Mouse (Mus musculus) small intestine, adult 2 months (tissue): ENCODE results near the gene Atg2b. TPM values are rescaled to one million over a fixed set of nuclear protein-coding genes. Genes with fewer than 3 reads are reported as not detected.

Experiments used
- H3K27ac ChIP-seq: fragments of 200-500 bp; 2 replicates; pipeline ENCODE4 v1.5.1; 2012; ENCODE audit warnings: low read depth, low read length, control low read depth, inconsistent platforms; ENCODE audit not compliant: insufficient read depth
- H3K27me3 ChIP-seq: fragments of 200-500 bp; 2 replicates; pipeline ENCODE4 v1.6.1; 2012; ENCODE audit warnings: mild to moderate bottlenecking, moderate library complexity, low read length, inconsistent platforms; ENCODE audit not compliant: control insufficient read depth, insufficient read depth
- H3K36me3 ChIP-seq: fragments of 200-500 bp; 2 replicates; pipeline ENCODE4 v1.6.1; 2012; ENCODE audit warnings: mild to moderate bottlenecking, low read length, control low read depth, inconsistent platforms; ENCODE audit not compliant: control insufficient read depth, insufficient read depth
- H3K4me1 ChIP-seq: fragments of 200-500 bp; 2 replicates; pipeline ENCODE4 v1.6.1; 2012; ENCODE audit warnings: low read length, inconsistent platforms, mixed read lengths; ENCODE audit not compliant: control insufficient read depth, insufficient read depth, insufficient read length
- H3K4me3 ChIP-seq: fragments of 200-500 bp; 2 replicates; pipeline ENCODE4 v1.5.1; 2012; ENCODE audit warnings: low read depth, mild to moderate bottlenecking, control low read depth, inconsistent platforms, low read length, moderate library complexity
- CTCF ChIP-seq: fragments of 200-500 bp; IDR thresholded peaks from 2 replicates; pipeline ENCODE4 v1.5.1; 2012; ENCODE audit warnings: low read depth, mild to moderate bottlenecking, control low read depth, inconsistent platforms, low read length, moderate library complexity, mixed read lengths; ENCODE audit not compliant: insufficient replicate concordance, insufficient read length; ENCODE audit errors: extremely low read depth
- POLR2A ChIP-seq: fragments of 200-500 bp; IDR thresholded peaks from 2 replicates; pipeline ENCODE4 v1.6.1; 2012; ENCODE audit warnings: low read depth, mild to moderate bottlenecking, control low read depth, inconsistent platforms, low read length, moderate library complexity
- WGBS: fragments of 180-500 bp; shearing (Covaris S2); methylation state at CpG from one replicate; pipeline ENCODE4 v1.1.7; 2018; 5-methylcytosine and 5-hydroxymethylcytosine counted together
- polyA plus RNA-seq: library from polyadenylated mRNA; depleted of rRNA; stranded (reverse); fragments of >200 nt; gene quantifications from 2 replicates; pipeline ENCODE4 v1.2.3, GENCODE M21; 2012

Atg2b gene
- polyA plus RNA-seq, 1 experiment, result 9.8 TPM

- under 1% methylated on average over 5 of the region's 5 CpGs for WGBS
- no peak overlapping the region for H3K27ac ChIP-seq
- H3K36me3 ChIP-seq, result no peaks in the 10 kb centered on the region
- H3K4me3 ChIP-seq, result no peak overlapping the region
- TF ChIP-seq CTCF (peak; percentile 30; the same call in 1 of the 2 replicates), POLR2A (no peak)
- no peaks in the 10 kb centered on the region for H3K4me1 ChIP-seq
- no peaks in the 10 kb centered on the region for H3K27me3 ChIP-seq
Observed at GRCm38 (mm10) chr12:105722657-105723056, 37.6 kb upstream of the Atg2b start.

- 65% methylated on average over 14 of the region's 14 CpGs for WGBS
- no peak overlapping the region for H3K4me3 ChIP-seq
- no peaks in the 10 kb centered on the region for H3K4me1 ChIP-seq
- no peaks in the 10 kb centered on the region for H3K27me3 ChIP-seq
- TF ChIP-seq CTCF (no peak), POLR2A (no peak)
- H3K27ac ChIP-seq, result no peak overlapping the region
- H3K36me3 ChIP-seq, result no peaks in the 10 kb centered on the region
Observed at GRCm38 (mm10) chr12:105721452-105722132, 36.6 kb upstream of the Atg2b start.

GRCm38 (mm10) chr12:105720196-105720595 is 35.2 kb upstream of the Atg2b start:
- H3K36me3 ChIP-seq, result no peaks in the 10 kb centered on the region
- H3K4me1 ChIP-seq, result no peaks in the 10 kb centered on the region
- 70% methylated on average over 3 of the region's 3 CpGs for WGBS
- no peak overlapping the region for H3K4me3 ChIP-seq
- no peak overlapping the region for H3K27ac ChIP-seq
- no peak for TF ChIP-seq CTCF
- no peak for TF ChIP-seq POLR2A
- no peaks in the 10 kb centered on the region for H3K27me3 ChIP-seq

- 52% methylated on average over 17 of the region's 17 CpGs for WGBS
- TF ChIP-seq CTCF (no peak), POLR2A (no peak)
- Histone ChIP-seq H3K4me1 (no peaks in the 10 kb centered on the region), H3K27me3 (no peaks in the 10 kb centered on the region), H3K36me3 (no peaks in the 10 kb centered on the region), H3K27ac (no peak overlapping the region), H3K4me3 (peak overlapping the region; percentile 39)
Observed at GRCm38 (mm10) chr12:105718616-105719015, 33.6 kb upstream of the Atg2b start.

- peaks cover 7% of the 10 kb centered on the region for H3K36me3 ChIP-seq
- H3K4me3 ChIP-seq, result no peak within 1 kb of the TSS
- H3K4me1 ChIP-seq, result peaks cover 8% of the 10 kb centered on the region; the same call in 1 of the 2 replicates
- TF ChIP-seq POLR2A (no peak), CTCF (no peak)
- H3K27me3 ChIP-seq, result no peaks in the 10 kb centered on the region
- H3K27ac ChIP-seq, result no peak within 1 kb of the TSS
- 13% methylated on average over 22 of the region's 22 CpGs for WGBS
Observed at GRCm38 (mm10) chr12:105705799-105706487, 20.9 kb upstream of the Atg2b start, which contains the start of gene Ak7. Gene Ak7, plus strand, starts transcription at chr12:105705976.

- Histone ChIP-seq H3K27ac (no peak overlapping the region), H3K4me1 (peaks cover 3% of the 10 kb centered on the region; the same call in 1 of the 2 replicates), H3K36me3 (peaks cover 21% of the 10 kb centered on the region), H3K4me3 (no peak overlapping the region), H3K27me3 (no peaks in the 10 kb centered on the region)
- WGBS, result 95% methylated on average over 12 of the region's 12 CpGs
- TF ChIP-seq POLR2A (no peak), CTCF (no peak)
Observed at GRCm38 (mm10) chr12:105700433-105700832, 15.4 kb upstream of the Atg2b start.

- Histone ChIP-seq H3K27me3 (no peaks in the 10 kb centered on the region), H3K4me3 (no peak overlapping the region), H3K27ac (no peak overlapping the region), H3K36me3 (peaks cover 21% of the 10 kb centered on the region), H3K4me1 (no peaks in the 10 kb centered on the region)
- TF ChIP-seq POLR2A (no peak), CTCF (no peak)
- 93% methylated on average over 8 of the region's 8 CpGs for WGBS
Observed at GRCm38 (mm10) chr12:105697104-105697780, 12.2 kb upstream of the Atg2b start.
